Mouse (Mus musculus): Measurements from ENCODE around the gene Dusp22. TPM values are rescaled to one million over a fixed set of nuclear protein-coding genes. Genes with fewer than 3 reads are reported as not detected.

Gene Dusp22
- polyA plus RNA-seq, 1 experiment from 2014 or later = 19.5 TPM

- Histone ChIP-seq H3K9me3 (ENCODE audit: control insufficient read depth, low read length) (no peaks in the 10 kb centered on the region), H3K9ac (ENCODE audit: low read length) (no peak overlapping the region), H3K36me3 (ENCODE audit: control insufficient read depth, insufficient read depth, low read length) (no peaks in the 10 kb centered on the region), H3K4me2 (ENCODE audit: low read depth) (no peak overlapping the region), H3K4me3 (ENCODE audit: low read depth, low read length) (no peak overlapping the region), H3K4me1 (ENCODE audit: control insufficient read depth, insufficient read depth, low read length) (no peaks in the 10 kb centered on the region), H3K27me3 (ENCODE audit: control insufficient read depth, insufficient read depth, low read length) (no peaks in the 10 kb centered on the region), H3K27ac (ENCODE audit: low read depth, low read length) (no peak overlapping the region)
- DNase-seq (ENCODE audit: low spot score) (no peak), ATAC-seq (ENCODE audit: insufficient read depth, low FRiP score, low TSS enrichment) (no peak)
- WGBS = 52% methylated on average over 6 of the region's 6 CpGs
Measured at GRCm38 (mm10) chr13:30684614-30685122, 24.9 kb downstream of the Dusp22 start.

- WGBS = 66% methylated on average over 2 of the region's 2 CpGs
- no peaks in the 10 kb centered on the region for H3K27me3 ChIP-seq (ENCODE audit: control insufficient read depth, insufficient read depth, low read length)
- H3K4me1 ChIP-seq (ENCODE audit: control insufficient read depth, insufficient read depth, low read length) = no peaks in the 10 kb centered on the region
- no peak overlapping the region for H3K4me3 ChIP-seq (ENCODE audit: low read depth, low read length)
- no peaks in the 10 kb centered on the region for H3K36me3 ChIP-seq (ENCODE audit: control insufficient read depth, insufficient read depth, low read length)
- H3K27ac ChIP-seq (ENCODE audit: low read depth, low read length) = no peak overlapping the region
- no peak overlapping the region for H3K9ac ChIP-seq (ENCODE audit: low read length)
- no peak overlapping the region for H3K4me2 ChIP-seq (ENCODE audit: low read depth)
- no peak for ATAC-seq (ENCODE audit: insufficient read depth, low FRiP score, low TSS enrichment)
- no peaks in the 10 kb centered on the region for H3K9me3 ChIP-seq (ENCODE audit: control insufficient read depth, low read length)
- no peak for DNase-seq (ENCODE audit: low spot score)
Measured at GRCm38 (mm10) chr13:30685957-30686356, 26.2 kb downstream of the Dusp22 start.

GRCm38 (mm10) chr13:30688035-30688616 lies 28.3 kb downstream of the Dusp22 start:
- no peaks in the 10 kb centered on the region for H3K9me3 ChIP-seq (ENCODE audit: control insufficient read depth, low read length)
- no peaks in the 10 kb centered on the region for H3K27me3 ChIP-seq (ENCODE audit: control insufficient read depth, insufficient read depth, low read length)
- no peak overlapping the region for H3K4me2 ChIP-seq (ENCODE audit: low read depth)
- no peak for ATAC-seq (ENCODE audit: insufficient read depth, low FRiP score, low TSS enrichment)
- DNase-seq (ENCODE audit: low spot score) = no peak
- H3K36me3 ChIP-seq (ENCODE audit: control insufficient read depth, insufficient read depth, low read length) = no peaks in the 10 kb centered on the region
- 89% methylated on average over 12 of the region's 12 CpGs for WGBS
- H3K4me1 ChIP-seq (ENCODE audit: control insufficient read depth, insufficient read depth, low read length) = no peaks in the 10 kb centered on the region
- H3K4me3 ChIP-seq (ENCODE audit: low read depth, low read length) = no peak overlapping the region
- no peak overlapping the region for H3K9ac ChIP-seq (ENCODE audit: low read length)
- H3K27ac ChIP-seq (ENCODE audit: low read depth, low read length) = no peak overlapping the region

GRCm38 (mm10) chr13:30689475-30689874 lies 29.7 kb downstream of the Dusp22 start:
- no peak for ATAC-seq (ENCODE audit: insufficient read depth, low FRiP score, low TSS enrichment)
- 93% methylated on average over 5 of the region's 5 CpGs for WGBS
- no peaks in the 10 kb centered on the region for H3K27me3 ChIP-seq (ENCODE audit: control insufficient read depth, insufficient read depth, low read length)
- no peak overlapping the region for H3K4me3 ChIP-seq (ENCODE audit: low read depth, low read length)
- no peak overlapping the region for H3K27ac ChIP-seq (ENCODE audit: low read depth, low read length)
- H3K4me2 ChIP-seq (ENCODE audit: low read depth) = no peak overlapping the region
- no peaks in the 10 kb centered on the region for H3K4me1 ChIP-seq (ENCODE audit: control insufficient read depth, insufficient read depth, low read length)
- H3K9ac ChIP-seq (ENCODE audit: low read length) = no peak overlapping the region
- DNase-seq (ENCODE audit: low spot score) = no peak
- H3K36me3 ChIP-seq (ENCODE audit: control insufficient read depth, insufficient read depth, low read length) = no peaks in the 10 kb centered on the region
- H3K9me3 ChIP-seq (ENCODE audit: control insufficient read depth, low read length) = no peaks in the 10 kb centered on the region

GRCm38 (mm10) chr13:30691441-30692292 lies 31.9 kb downstream of the Dusp22 start:
- H3K9ac ChIP-seq (ENCODE audit: low read length) = no peak overlapping the region
- H3K4me2 ChIP-seq (ENCODE audit: low read depth) = no peak overlapping the region
- H3K4me3 ChIP-seq (ENCODE audit: low read depth, low read length) = no peak overlapping the region
- no peak overlapping the region for H3K27ac ChIP-seq (ENCODE audit: low read depth, low read length)
- no peaks in the 10 kb centered on the region for H3K9me3 ChIP-seq (ENCODE audit: control insufficient read depth, low read length)
- WGBS = 84% methylated on average over 9 of the region's 9 CpGs
- no peaks in the 10 kb centered on the region for H3K4me1 ChIP-seq (ENCODE audit: control insufficient read depth, insufficient read depth, low read length)
- DNase-seq (ENCODE audit: low spot score) = no peak
- H3K36me3 ChIP-seq (ENCODE audit: control insufficient read depth, insufficient read depth, low read length) = no peaks in the 10 kb centered on the region
- ATAC-seq (ENCODE audit: insufficient read depth, low FRiP score, low TSS enrichment) = no peak
- H3K27me3 ChIP-seq (ENCODE audit: control insufficient read depth, insufficient read depth, low read length) = no peaks in the 10 kb centered on the region

GRCm38 (mm10) chr13:30692644-30693385 lies 33.0 kb downstream of the Dusp22 start:
- WGBS = 93% methylated on average over 7 of the region's 7 CpGs
- no peak overlapping the region for H3K4me3 ChIP-seq (ENCODE audit: low read depth, low read length)
- H3K36me3 ChIP-seq (ENCODE audit: control insufficient read depth, insufficient read depth, low read length) = no peaks in the 10 kb centered on the region
- H3K9ac ChIP-seq (ENCODE audit: low read length) = no peak overlapping the region
- H3K4me2 ChIP-seq (ENCODE audit: low read depth) = no peak overlapping the region
- no peaks in the 10 kb centered on the region for H3K27me3 ChIP-seq (ENCODE audit: control insufficient read depth, insufficient read depth, low read length)
- no peak overlapping the region for H3K27ac ChIP-seq (ENCODE audit: low read depth, low read length)
- no peaks in the 10 kb centered on the region for H3K9me3 ChIP-seq (ENCODE audit: control insufficient read depth, low read length)
- ATAC-seq (ENCODE audit: insufficient read depth, low FRiP score, low TSS enrichment) (no peak), DNase-seq (ENCODE audit: low spot score) (no peak)
- H3K4me1 ChIP-seq (ENCODE audit: control insufficient read depth, insufficient read depth, low read length) = no peaks in the 10 kb centered on the region

GRCm38 (mm10) chr13:30695232-30695631 lies 35.4 kb downstream of the Dusp22 start:
- no peaks in the 10 kb centered on the region for H3K36me3 ChIP-seq (ENCODE audit: control insufficient read depth, insufficient read depth, low read length)
- 51% methylated on average over 1 of the region's 1 CpGs for WGBS
- H3K4me1 ChIP-seq (ENCODE audit: control insufficient read depth, insufficient read depth, low read length) = no peaks in the 10 kb centered on the region
- H3K27me3 ChIP-seq (ENCODE audit: control insufficient read depth, insufficient read depth, low read length) = no peaks in the 10 kb centered on the region
- H3K27ac ChIP-seq (ENCODE audit: low read depth, low read length) = no peak overlapping the region
- H3K9ac ChIP-seq (ENCODE audit: low read length) = no peak overlapping the region
- H3K9me3 ChIP-seq (ENCODE audit: control insufficient read depth, low read length) = no peaks in the 10 kb centered on the region
- no peak overlapping the region for H3K4me2 ChIP-seq (ENCODE audit: low read depth)
- no peak overlapping the region for H3K4me3 ChIP-seq (ENCODE audit: low read depth, low read length)
- ATAC-seq (ENCODE audit: insufficient read depth, low FRiP score, low TSS enrichment) (no peak), DNase-seq (ENCODE audit: low spot score) (no peak)

GRCm38 (mm10) chr13:30695890-30696289 lies 36.1 kb downstream of the Dusp22 start:
- no peak overlapping the region for H3K27ac ChIP-seq (ENCODE audit: low read depth, low read length)
- no peak overlapping the region for H3K4me2 ChIP-seq (ENCODE audit: low read depth)
- no peaks in the 10 kb centered on the region for H3K27me3 ChIP-seq (ENCODE audit: control insufficient read depth, insufficient read depth, low read length)
- no peaks in the 10 kb centered on the region for H3K4me1 ChIP-seq (ENCODE audit: control insufficient read depth, insufficient read depth, low read length)
- no peak overlapping the region for H3K4me3 ChIP-seq (ENCODE audit: low read depth, low read length)
- DNase-seq (ENCODE audit: low spot score) (no peak), ATAC-seq (ENCODE audit: insufficient read depth, low FRiP score, low TSS enrichment) (no peak)
- no peaks in the 10 kb centered on the region for H3K9me3 ChIP-seq (ENCODE audit: control insufficient read depth, low read length)
- H3K9ac ChIP-seq (ENCODE audit: low read length) = no peak overlapping the region
- no peaks in the 10 kb centered on the region for H3K36me3 ChIP-seq (ENCODE audit: control insufficient read depth, insufficient read depth, low read length)
- 91% methylated on average over 2 of the region's 2 CpGs for WGBS

All from neural tube, embryonic 11.5 days (tissue).